Mouse (Mus musculus) activated CD4-positive, CD25-positive, alpha-beta regulatory T cell, adult 4 months (primary cell): ENCODE results near the gene Ccn1. TPM values are rescaled to one million over a fixed set of nuclear protein-coding genes. Genes with fewer than 3 reads are reported as not detected.

ENCODE experiments used
- ATAC-seq: one replicate; pipeline ENCODE4 v1.8.0; 2017
- polyA plus RNA-seq, 2 experiments: library from polyadenylated mRNA; unstranded; fragments of 100-300 nt; shearing (Covaris generic); gene quantifications; one replicate each; pipeline ENCODE4 v1.2.1; 2017

Ccn1 gene
- polyA plus RNA-seq, 2 experiments from 2014 or later = not detected

DNA sequence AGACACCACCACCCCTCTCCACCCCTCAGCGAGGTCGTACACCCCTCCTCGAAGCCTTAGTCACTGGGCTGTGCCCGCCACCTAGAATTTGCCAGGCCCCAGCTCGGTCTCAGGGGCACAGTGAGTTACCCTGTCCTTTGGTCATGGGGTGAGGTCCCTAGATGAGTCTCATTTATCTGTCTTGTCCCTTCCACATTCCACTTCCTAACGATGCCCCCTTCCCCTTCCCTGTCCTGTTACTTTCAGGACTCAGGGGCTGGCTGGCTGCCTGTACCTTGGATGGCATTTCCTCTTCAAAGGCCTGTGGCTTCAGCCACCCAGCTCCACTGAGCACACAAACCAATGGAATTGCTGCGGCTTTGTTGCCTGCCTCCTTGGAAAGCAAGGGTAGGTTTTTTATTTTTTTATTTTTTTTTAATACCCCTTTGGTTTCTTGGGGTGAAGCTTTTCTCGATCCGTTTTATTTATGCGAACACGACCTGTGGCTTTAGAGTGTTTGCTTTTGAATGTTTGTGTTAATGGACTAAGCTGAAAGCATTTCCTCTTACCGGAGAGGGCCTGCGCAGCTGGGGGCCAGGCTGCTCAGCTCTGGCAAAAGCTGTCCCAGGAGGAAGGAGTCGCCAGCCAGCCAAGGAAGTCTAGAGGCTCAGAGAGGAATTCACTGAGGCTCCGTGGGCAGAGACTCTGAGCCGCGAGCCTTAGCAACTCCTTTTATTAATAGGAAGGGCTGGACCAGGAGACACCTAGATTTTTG is 35.2 kb downstream of the Ccn1 start:
- ATAC-seq = no peak

DNA sequence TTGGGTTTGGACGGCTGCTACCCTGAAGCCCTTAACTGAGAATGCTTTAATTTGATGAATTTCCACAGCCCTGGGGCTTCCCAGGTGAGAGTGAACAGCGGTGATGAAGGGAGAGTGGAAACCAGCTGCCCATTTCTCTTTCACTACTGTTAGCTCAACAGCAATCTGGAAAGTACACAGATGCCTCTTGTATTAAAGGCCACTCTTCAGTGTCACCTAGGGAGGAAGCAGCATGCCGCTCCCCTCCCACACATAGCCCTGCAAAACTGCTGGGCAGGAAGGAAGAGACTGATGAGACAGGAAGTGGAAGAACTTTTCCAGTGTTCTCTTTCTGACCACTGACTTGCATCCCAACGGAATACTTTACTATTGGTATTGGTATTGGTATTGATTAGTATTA is 36.5 kb downstream of the Ccn1 start:
- peak; percentile 61 for ATAC-seq

DNA sequence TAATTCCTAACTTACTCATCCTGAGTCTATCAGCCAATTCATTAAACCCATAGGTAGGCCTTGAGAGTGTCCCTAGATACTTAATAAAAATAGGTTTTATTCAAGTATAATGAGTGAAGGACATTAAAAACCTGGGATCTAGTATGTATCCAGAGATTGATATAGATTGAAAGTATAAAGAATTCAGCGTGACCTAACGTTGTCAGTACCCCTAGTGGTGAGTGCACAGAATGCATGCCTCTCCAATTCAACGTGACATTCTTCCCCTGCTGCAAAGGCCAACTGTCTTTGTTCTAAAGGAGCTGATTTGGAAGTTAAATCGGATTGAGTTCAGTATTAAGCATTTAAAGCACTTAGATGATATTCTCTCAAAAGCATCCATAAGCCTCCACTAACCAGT is 37.1 kb downstream of the Ccn1 start:
- ATAC-seq = peak; percentile 80

- no peak for ATAC-seq
Measured at GRCm38 (mm10) chr3:145608320-145608719, 41.5 kb downstream of the Ccn1 start.

DNA sequence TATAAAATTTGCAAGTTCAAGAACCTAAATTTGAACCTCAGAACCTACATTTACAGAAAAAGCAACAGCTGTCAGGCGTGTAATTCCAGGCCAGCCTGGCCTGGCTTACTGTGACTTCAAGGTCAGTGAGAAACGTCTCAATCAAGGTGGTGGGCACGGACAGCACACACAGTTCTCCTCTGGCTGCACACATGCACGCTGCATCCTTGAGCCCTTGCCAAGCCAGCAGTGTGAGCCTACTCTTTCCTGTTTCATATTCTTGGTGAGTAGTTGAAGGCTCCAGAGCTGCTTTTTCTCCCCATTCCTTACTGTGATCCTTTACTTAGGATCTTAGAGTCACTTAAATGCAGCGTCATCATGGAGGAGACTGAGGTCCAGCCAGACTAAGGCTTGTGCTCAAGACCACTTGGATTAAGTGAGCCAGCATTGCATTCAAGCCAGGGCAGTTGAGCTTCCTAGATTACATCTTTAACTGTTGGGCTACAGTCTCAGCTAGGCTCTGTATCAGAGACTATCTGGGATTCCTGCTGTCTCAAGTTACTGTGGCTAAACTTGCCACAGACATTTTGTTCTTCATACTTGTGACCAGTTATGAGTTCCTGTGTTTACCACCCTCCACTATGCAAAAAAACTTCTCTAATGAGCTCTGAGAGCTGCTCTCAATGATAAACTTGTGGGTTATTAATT is 44.2 kb downstream of the Ccn1 start:
- no peak for ATAC-seq

DNA sequence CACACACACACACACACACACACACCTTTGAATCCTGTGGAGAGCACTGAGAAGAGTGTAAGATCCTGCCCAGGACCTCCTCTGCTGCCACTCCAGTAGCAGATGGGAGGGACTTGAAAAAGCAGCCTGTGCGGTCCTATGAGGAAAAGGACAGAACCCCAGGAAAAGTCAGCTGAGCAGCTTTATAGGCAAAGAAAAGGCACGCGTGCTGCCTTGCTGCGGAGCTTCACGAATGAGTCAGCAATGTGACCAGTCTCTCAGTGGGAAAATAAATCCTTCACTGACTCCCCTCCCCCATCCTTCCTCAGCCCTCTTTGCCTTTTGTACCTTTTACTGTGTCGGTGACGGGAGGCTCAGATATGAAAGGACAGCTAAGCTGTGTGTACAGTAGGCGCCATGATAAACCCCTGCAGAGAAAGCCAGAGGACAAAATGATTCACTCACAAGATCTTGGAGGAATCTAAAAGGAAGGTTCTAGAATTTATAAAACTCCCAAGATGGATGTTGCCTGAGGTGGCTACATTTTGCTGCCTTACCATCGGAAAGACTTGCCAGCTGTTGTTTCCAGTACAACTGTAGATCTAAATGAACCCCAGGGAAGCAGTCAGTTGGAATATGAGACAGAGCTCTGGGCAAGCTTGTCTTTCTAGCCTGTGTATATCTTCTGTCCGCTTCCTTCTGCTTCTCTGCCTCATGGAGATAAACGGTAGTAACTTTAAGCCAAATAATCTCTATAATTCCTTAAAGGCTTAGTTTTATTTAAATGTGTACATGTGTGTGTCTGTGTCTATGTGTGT is 47.2 kb downstream of the Ccn1 start:
- ATAC-seq = no peak

DNA sequence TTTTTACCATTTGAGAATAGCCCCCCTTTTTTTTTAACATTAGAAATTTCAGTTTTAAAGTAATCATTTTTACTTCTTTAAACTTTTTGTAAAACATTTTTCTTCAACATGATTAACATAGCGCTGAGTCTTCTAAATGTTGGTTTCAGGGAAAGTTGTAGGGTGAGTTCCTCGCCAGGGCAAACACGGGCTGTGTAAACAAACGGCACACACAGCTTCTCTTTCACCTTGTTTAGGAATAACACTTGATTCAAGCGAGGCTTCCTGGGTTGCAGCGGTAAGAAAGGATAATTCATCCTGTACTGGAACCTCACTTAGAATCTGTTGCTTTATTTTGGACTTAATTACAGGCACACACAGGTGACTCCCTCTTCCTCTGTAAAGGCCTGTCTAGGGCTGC is 48.4 kb downstream of the Ccn1 start:
- no peak for ATAC-seq

GRCm38 (mm10) chr3:145600801-145601200 is 49.0 kb downstream of the Ccn1 start:
- ATAC-seq = no peak

- no peak for ATAC-seq
Measured at GRCm38 (mm10) chr3:145599059-145599458, 50.7 kb downstream of the Ccn1 start.

Other genes with a start within 250 kb of the Ccn1 start
- gene Znhit6, start 73.8 kb downstream of the Ccn1 start, polyA plus RNA-seq = 10 to 100 TPM; 30.0 to 32.6 TPM
- gene Ddah1, start 108.7 kb upstream of the Ccn1 start, polyA plus RNA-seq = not detected